Mouse (Mus musculus) brain, embryonic 18.5 days (tissue): ENCODE measurements at regions not wholly inside any gene's neighbourhood (a gene's known extent, or its start where the extent isn't known, plus 50 kb on each side); places are given as distances from the start of the nearest gene placed in this dataset.

Source experiments
- DNase-seq: peaks from one replicate; pipeline ENCODE4 v3.0.0-alpha.2; 2012; ENCODE audit warnings: low read depth, low spot score

DNA sequence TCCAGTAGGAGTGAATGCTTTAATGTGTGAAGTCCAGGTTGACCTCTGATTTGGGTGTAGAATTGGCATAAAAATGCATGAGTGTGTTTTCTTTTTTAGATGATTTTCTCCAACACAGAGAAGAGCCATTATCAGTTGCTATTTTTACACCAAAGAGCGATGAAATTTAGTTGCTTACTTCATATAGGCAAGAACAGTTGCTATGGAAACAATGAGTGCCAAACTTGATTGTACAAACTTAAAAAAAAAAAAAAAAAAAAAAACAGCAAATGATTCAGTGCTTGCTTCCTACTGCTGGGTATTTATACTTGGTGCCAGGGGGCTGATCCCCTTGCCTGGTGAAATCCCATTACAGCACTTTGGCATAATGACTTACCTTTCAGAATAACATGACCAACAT lies 268.0 kb downstream of the Sec23a start:
- peak; percentile 37 for DNase-seq

DNA sequence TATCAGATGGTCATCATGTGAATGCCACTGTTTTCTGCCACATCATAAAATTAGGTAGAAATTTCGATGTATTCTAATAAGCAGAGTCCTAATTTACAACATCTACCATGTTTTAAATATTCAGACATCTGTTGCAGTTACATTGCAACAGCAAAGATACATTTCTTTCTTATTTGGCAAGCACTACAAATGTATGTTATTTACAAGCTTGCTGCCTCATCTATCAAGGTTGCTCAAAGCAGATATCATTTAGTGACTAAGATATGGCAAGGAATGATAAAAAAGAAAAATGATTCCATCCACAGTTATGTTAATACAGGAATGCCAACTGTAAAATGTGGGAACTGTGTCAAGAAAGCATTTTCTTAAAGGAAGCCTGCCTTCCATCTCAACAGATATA lies 283.7 kb downstream of the Sec23a start:
- no peak for DNase-seq

DNA sequence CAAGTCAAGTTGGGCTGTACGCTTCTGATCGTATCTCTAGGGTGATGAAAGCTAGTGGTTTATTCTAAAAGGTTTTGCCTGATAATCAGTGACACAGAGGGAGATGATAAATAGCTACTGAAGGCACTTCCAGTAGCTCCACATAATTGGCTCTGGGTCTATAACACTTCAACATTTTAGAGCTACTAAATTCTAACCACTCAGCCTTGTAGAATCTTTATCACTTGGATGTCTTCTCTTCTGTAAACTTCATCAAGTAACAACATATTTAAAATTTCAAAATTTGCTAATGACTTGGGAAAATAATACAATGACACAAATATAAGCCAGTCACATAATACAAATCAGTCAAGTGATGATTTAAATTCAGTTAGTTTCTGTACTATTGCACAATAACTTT lies 284.3 kb downstream of the Sec23a start:
- no peak for DNase-seq

DNA sequence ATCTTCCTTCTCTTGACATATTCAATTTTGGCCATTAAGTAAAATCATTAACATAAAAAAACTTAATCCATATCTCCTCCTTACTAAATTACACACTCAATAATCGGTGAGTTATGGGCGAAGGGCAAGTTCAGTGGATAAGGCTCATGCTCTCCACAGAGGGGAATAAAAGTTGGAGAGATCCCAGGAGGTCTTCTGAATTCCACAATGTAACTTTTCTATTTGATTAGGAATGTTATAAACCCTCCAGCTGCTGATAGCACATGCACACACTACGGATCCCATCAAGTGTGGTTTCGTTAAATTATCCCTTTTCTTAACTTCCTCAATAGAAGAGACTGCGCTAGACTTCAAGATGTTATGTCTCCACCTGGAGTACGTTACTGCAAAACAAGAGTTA lies 293.9 kb downstream of the Sec23a start:
- no peak for DNase-seq

DNA sequence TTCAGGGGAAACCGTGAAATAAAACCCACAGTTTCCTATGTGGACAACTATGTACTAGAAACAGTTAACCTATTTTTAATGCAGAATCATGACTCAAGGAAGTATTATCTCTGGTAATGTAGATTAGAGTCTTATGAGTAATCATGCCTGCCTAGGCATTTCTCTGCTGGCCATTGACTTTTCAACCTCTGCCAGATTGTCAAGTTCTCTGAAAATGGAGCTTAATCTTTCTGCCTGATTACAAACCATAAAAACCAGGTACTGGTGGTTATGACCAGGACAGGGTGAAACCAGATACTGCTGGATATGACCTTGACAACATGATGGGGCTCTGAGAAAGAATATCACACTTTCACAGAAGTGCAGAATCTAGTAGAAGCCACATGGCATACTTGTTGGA lies 297.6 kb downstream of the Sec23a start:
- DNase-seq = no peak

DNA sequence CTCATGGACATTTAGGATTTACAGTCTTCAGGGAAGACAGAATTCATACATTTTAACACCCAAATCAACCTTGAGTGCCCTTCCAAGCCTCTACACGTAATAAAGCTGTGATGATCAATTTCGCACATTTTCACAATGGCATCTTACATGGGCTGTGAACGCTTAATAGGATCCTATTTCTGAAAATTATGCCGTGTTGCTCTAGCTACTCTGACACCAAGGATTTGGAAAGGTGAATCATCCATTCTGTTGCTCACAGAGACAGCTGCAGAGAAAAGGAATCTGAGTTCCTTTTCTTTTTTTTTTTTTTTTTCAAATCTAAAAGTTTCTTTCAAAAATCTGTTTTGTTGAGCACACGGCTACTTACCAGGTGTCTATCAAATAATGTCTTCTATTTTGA lies 316.1 kb downstream of the Sec23a start:
- DNase-seq = no peak

DNA sequence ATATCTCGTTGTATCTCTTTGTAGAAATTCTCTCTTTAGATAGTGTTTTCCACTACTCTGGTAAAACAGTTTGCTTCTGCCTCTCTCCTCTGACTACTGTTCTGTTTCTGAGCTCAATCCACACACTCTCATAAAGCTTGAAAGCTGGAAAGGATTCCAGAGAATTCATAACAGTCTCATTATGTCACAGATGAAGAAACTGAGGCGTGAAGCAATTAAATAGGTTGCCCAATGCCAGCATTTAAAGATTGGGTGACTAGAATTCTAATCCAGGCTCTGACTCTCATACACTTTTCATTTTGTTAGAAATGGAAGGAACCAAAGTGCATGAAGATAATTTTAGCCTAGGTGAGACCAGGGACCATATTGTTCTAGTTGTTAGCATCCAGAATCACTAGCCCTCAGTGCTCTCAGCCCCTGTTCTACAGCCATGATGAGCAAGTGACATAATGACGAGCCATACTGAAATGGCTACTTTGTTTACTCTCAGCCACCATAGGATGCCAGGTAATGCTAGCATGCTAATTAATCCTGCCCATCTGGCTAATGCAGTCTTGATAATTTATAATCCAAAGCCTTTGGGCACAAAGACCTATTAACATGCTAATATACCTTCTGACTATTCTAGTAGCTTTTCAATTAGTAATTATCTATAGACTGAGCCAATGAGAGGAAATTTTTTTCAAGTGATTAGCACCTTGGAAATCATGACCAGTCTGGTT lies 341.7 kb downstream of the Sec23a start:
- no peak for DNase-seq

DNA sequence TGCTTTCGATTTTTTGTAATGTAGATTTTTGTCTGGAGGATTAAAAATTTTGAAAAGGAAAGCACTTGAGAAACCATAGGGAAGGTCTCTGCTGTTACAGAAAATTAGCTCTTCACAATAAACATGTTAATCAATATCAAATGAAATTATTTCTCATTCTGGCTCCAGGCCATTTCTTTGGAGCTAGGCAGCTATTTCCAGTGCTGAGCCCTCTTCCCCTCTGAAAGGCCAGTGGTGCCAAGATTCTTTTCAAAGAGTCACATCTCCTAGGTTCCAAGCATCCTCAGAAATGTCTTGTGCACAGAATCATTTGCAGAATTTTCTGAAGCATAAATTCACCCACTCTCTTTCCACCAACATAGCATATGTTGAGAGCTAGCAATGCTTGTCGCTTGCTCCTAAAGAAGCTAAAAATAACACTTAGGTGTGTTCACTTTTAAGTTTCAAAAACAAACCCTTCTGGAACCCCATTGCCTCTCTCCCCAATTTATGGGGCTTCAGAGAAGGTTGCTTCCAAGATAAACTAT lies 357.2 kb downstream of the Sec23a start:
- DNase-seq = no peak

DNA sequence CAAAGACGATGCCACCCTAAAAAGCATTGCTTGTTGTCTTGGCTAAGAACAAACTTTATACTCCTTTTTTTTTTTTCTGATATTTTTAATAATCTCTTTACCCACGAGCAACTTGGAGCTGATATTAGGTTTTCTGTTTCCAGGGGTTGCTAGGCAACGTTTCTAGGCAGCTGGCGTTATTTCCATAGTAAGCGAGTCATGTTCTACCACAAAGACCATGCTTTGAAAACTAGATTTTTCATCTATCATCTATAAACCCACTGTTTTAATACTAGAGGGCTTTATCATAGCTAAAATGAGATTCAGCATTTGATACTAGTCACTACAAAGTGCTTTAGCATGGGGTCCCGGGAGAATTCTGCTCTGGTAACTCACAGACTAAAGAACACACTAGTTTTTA lies 358.1 kb downstream of the Sec23a start:
- peak; percentile 39 for DNase-seq

DNA sequence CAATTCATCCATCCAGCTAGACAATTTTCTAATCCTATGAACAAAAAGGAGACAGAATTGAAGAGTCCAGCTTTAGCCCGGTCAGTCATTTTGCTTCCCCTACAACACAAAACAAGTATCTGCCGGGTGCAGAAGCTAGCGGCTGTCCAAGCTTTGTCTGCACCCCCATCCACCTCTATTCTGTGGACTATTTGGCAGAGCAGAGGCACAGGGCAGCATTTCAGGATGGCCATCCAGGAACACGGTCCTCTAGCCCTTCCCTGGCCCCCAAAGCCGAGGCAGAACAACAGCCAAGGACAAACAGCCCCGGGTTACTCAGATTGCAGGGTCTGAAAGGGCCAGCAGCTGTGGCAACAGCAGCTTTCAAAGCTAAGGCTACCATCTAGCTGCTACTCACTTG lies 358.6 kb downstream of the Sec23a start:
- no peak for DNase-seq

DNA sequence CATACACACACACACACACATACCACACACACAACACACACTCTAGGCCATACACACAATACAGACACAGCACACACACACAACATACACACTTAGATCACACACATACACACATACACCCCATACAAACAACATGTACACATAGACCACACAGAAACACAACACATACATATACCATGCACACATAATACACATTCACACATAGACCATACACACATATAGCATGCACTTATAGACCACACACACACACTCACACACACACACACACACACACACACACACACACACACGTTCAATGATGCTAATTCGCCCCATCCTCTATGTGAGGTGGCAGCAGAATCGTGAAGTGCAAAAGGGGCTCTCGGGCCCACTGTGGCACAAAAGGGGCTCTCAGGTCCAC lies 359.1 kb downstream of the Sec23a start:
- DNase-seq = no peak

DNA sequence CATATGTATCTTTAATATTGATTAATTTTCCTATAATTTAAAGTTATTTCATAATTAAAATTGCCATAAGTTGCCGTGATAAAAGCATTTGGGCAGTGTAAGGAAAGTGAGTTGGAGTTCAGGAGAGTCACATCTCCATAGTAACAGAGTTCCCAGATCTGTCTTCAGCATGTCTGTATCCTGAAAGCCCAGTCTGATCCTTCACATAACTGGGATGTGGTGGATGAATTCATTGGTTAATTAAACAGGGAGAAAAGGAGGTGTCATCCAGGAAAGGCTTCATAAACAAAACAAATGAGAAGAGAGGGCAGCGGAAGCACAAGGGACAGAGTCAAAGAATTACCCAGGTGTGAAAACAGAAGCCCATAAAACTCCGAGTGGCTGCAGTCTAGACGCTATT lies 363.5 kb downstream of the Sec23a start:
- no peak for DNase-seq

DNA sequence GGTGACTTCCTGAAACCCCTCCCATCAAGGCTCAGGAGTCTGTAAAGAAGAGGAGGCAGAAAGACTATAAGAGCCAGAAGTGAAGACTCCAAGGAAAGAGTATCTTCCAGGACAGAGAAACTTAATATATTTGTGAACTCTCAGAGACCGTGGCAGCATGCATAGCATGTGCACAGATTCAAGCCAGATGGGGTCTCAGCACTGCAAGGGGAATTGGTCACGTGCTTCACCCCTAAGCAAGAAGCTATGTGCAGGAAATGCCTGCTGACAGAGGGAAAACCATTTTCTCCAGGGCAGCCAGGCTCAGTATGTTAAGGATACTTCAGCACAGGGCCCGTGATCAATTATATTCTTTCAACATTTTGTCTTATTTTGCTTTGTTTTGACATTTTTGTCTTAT lies 368.0 kb downstream of the Sec23a start:
- DNase-seq = no peak

DNA sequence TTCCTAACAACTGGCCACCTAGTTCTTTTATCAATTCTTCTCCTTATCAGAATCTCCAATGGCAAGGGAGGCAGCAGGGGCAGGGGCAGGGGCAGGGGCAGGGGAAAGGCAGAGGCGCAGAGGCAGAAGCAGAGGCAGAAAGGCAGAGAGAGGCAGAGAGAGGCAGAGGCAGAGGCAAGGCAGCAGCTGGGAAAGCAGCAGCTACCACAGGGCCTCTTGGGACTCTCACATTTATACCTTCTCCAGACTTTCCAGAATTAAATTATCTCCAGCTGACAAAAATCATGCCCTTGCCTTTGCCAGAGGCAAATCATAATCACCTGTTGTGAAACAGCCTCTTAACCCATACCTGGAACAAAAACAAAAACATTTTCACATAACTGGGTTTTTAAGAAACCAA lies 370.4 kb upstream of the Clec14a start:
- DNase-seq = no peak

DNA sequence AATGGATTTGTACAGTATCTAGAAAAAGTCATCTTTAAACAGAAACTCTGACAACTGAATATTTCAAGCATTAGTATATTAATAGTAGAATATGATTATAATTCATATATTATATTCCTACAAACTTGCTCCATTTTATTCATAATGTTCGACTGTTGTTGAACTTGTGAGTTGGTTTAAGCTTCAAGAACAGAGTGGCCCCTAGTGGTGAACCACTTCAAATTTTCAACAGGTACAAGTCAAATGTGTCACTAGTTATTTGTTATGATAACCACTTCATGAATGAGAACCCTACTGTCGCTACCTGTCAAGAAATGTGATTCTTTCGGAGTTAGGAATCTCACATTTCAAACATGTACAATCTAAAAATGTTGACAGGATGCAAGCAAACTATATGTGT lies 369.2 kb upstream of the Clec14a start:
- no peak for DNase-seq

DNA sequence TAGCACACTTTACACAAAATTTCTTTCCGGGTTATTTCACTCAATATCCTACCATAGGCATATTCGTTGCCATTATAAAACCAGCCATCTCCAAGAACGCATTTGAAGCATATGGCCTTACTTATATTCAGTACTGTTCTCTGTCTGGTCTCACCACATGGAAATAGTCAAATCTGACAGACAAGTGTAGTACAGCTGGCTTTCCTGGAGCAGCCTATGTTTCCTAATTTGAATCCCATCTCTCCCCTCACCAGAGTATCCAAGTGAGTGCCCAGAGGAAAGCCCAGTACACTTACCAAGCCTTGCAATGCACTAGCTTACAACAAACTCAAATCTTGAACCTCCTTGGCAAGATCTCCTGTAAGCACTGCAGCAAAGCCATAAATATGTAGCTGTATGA lies 363.4 kb upstream of the Clec14a start:
- DNase-seq = peak; percentile 61

DNA sequence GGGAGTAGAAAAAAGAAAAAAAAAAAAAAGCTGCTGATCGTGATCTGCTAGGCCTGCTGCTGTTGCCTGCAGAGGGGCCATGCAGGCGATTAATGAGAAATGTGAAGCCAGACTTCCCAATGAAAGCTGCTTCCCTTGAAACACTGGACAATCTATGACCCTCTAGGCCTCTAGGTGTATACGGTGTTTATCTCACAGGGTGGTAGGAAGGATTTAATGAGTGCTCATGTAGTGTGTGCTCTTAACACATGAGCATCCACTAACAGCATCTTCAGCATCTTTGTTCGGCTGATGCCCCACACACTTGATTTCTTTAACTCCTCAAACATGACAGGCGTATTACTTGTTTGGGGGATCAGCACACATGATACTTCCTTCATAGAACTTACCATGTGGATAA lies 359.7 kb upstream of the Clec14a start:
- no peak for DNase-seq

DNA sequence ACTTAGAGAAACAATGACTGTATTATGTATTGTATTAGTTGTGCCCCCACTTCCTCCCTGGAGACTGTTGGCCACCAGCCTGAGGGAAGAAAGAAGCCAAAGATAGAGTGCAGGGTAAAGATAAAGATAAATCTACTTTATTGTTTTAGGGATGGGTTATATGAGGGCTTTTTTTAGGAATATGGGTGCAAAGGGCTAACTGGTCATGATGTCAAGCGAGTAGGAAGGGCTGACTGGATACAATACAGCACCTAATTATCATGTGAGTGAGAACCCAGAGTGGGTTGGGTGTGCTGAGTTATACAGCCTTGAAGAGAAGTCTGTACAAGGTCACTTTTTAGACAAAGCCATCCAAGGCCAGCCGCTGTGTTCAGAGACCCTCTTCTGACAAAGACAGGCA lies 356.1 kb upstream of the Clec14a start:
- DNase-seq = no peak

DNA sequence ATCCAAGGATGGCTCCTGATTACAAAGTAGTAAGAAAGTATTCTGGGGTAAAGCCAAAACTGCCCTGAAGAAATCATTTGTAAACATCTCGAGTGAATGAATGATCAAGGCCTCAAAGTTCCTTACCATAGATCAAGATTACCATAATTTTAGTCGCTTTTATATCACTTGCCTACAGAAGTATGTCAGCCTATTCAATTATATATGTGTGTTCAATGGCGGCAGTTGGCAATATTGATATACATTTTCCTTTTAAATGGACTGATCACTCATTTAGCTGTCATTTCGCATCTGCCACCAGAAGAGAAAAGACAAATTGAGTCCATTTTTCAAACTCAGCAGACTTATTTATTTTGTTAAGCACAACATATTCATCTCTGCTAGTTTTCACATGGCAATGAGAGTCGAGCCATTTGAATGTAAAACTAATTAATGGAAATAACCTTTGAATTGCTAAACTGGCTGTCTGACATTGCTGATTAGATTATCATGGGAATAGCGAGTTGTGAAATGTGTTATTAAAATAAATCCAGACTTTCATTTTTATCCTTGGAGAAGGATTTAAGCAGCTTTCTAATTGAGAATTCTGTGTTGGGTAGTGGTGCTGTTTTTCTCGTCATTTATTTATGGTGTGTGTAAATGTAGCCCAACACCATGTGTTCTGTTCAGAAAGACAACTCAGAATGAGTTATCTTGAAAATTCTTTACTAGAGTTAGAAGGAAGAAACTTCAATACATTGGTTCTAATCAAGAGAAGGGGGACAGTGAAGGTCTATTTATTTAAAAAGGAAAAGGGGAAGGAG lies 350.6 kb upstream of the Clec14a start:
- peak; percentile 60 for DNase-seq

DNA sequence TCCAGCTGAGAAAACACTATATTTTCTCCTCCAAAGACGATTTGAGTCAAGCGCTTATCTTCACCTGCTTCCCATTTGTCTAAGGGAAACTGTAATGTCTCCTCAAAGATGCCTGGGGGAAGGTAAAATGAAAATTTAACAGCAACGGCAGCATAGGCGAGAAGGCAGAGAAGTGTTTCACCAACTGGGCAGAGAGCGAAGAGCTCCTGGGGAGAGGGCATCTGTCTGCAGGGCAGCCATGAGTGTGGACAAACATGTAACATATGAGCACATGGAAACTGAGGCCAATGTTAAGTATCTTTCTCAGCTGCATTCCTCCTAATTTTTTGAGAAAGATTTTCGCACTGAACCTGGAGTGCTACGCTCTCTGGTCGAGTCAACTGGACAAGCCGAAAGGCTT lies 325.7 kb upstream of the Clec14a start:
- DNase-seq = no peak

DNA sequence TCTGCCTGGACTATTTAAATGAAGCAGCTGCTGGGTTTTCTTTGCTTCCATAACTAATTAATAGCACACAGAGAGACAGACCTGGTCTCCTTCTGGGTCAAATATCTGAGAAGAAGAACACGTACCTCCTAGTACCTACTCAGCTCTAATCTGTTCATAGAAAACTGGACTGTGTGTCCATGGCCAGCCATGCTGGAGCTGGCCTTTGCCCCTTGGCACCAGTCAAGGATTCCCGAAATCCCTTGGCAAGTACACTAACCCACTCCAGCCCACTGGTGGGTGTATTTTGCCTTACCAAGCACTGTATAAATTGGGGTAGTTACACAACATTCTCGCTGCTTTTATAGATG lies 322.4 kb upstream of the Clec14a start:
- DNase-seq = no peak

DNA sequence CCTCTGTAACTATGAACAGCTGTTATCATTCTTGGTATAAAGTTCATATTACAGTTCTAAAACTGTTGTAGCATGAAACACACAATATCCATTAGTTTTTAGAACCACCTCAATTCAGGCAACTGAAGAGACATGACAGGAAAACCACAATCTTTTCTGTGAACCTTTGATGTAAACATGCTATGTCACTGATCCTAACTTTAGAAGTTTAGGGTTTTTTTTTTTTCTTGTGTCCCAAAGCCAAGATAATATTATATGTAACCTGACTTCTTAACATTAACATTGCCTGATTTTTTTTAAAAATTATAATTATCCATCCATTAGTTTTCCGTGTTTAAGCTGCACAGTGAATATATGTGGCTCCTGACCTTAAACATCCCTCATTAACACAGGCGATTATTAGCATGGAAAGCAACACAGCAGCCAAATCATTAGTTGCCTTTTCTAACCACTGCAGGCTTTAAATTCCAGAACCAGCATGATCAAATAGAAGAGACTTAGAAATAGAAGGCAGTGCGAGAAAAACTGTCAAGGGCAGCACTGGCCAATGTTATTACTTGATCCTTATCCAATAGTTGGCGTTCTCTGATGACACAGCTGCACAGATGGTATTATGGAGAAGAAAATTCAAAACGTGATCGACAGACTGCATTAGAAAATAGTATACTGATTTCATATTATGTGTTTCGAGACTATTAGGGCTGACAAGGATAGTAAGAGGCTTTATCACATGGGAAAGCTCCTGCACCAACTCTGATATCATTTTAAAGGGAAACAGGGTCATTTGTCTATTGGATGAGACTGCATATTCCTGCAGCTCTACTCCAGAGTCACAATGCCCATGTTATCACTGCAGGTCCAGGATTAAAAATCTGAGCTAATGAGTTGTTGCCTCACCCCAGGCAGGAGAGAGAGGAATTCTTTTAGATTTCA lies 321.7 kb upstream of the Clec14a start:
- no peak for DNase-seq
